Mouse (Mus musculus): Measurements from ENCODE around the gene Pcx.

DNA sequence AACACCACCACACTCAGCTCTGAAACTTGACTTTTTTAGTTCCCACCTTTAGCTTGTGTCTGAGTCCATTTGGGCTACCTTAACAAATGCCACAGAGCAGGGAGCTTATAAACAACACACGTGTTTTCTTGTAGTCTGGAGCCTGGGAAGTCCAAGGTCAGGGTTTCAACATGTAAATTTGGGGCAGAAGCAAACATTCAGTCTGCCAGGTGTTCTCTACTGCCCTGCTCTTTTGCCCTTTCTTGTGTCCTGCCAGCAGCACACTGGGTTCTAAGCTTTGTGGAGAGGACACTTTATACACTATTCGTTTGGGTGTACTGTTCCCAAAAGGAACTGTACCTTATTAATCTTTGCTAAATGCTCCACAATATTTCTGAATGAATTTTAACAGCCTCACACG, 78.2 kb downstream of the Pcx start:
- TF ChIP-seq EP300 (IDR thresholded peaks at IDR 0.05; ENCODE audit: low read depth) (no peak), CTCF (IDR thresholded peaks at IDR 0.05; ENCODE audit: low read depth) (no peak)

All from liver, embryonic 14.5 days (tissue).